ENCODE assay signal across 8 mouse cellular contexts in the genomic region with DNA sequence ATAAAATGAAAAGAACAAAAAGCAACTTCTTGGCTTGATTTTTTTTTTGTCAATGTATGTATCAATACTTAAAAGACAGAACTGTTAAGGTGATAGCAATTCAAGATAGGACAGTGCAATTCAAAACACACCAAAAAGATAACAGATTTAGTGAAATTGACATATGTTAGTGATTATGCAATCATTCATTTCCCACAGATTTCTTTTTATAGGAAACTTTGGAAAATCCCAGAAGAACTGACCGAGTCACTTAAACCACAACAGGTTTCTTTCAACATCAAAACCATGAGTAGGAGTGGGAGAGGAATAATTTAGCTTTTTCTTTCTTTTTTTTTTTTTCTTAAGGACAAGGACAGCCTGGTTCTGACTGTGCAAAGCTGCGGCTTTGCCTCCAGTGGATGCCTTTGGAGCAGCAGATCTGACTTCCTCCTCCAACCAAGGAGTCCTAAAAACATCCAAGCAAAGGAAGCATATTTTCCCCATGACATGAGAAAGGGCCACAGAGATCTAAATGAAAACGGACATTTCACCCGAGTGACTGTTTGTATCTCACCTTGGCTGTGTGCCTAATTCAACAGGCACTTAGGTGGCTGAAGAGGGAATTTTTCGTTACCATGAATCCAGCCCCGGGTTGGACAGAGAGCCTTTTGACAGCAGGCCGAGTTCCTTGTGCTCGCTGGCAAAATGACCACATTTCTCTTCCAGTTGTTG.
DNase-seq lines count a peak whose midpoint lies in the region; ATAC-seq and TF ChIP-seq lines count a peak whose summit lies in the region.
"Had no signal": no experiment of that assay in that cellular context is flagged by ENCODE, and none has a peak within 500 bp of the region (broad histone marks: within the 10 kb centered on the region; RNA-seq: fewer than 3 reads in every experiment).

No protein-coding gene starts in this region.

- no peak for DNase-seq in limb, embryonic 10.5 days (ENCODE audit: low spot score)
- peak; percentile 69 to 74 for DNase-seq in heart, postnatal 10 days
- DNase-seq in ovary, postnatal 10 days (ENCODE audit: low spot score) = peak; percentile 12
- no peak for DNase-seq in spleen, adult 18-20 months

- no peak for ATAC-seq in limb, embryonic 13.5 days (ENCODE audit: low FRiP score, low read depth)
- ATAC-seq in hindbrain, embryonic 12.5 days (ENCODE audit: low FRiP score) = no peak

- H3K36me3 ChIP-seq in limb, embryonic 13.5 days = no peaks in the 10 kb centered on the region
- H3K36me3 ChIP-seq in limb, embryonic 10.5 days = no peaks in the 10 kb centered on the region
- no peaks in the 10 kb centered on the region for H3K36me3 ChIP-seq in hindbrain, embryonic 12.5 days

- no peak for TF ChIP-seq POLR2A in embryonic fibroblast, embryonic 13.5 days (IDR thresholded peaks at IDR 0.05; ENCODE audit: low read depth, low read length)

- 51% methylated on average over 8 of the region's 8 CpGs for WGBS in limb, embryonic 13.5 days
- WGBS in limb, embryonic 10.5 days = 76% methylated on average over 8 of the region's 8 CpGs
- 67% methylated on average over 8 of the region's 8 CpGs for WGBS in hindbrain, embryonic 12.5 days

- peaks cover 5% of the 10 kb centered on the region for H3K4me1 ChIP-seq in limb, embryonic 13.5 days
- peaks cover 7% of the 10 kb centered on the region for H3K4me1 ChIP-seq in limb, embryonic 10.5 days
- peaks cover 7% of the 10 kb centered on the region for H3K4me1 ChIP-seq in embryonic fibroblast, embryonic 13.5 days (ENCODE audit: control insufficient read depth, insufficient read depth, low read length)
- H3K4me1 ChIP-seq in hindbrain, embryonic 12.5 days = no peaks in the 10 kb centered on the region

- H3K27me3 ChIP-seq in limb, embryonic 13.5 days = no peaks in the 10 kb centered on the region
- no peaks in the 10 kb centered on the region for H3K27me3 ChIP-seq in limb, embryonic 10.5 days (ENCODE audit: low read depth, poor library complexity, severe bottlenecking)
- H3K27me3 ChIP-seq in hindbrain, embryonic 12.5 days = no peaks in the 10 kb centered on the region

- no peaks in the 10 kb centered on the region for H3K9me3 ChIP-seq in limb, embryonic 13.5 days
- H3K9me3 ChIP-seq in limb, embryonic 10.5 days (replicated peaks) = no peaks in the 10 kb centered on the region
- no peaks in the 10 kb centered on the region for H3K9me3 ChIP-seq in hindbrain, embryonic 12.5 days (replicated peaks)

- no peak overlapping the region for H3K4me3 ChIP-seq in limb, embryonic 13.5 days
- no peak overlapping the region for H3K4me3 ChIP-seq in limb, embryonic 10.5 days
- no peak overlapping the region for H3K4me3 ChIP-seq in embryonic fibroblast, embryonic 13.5 days (ENCODE audit: insufficient read depth, low read length)
- H3K4me3 ChIP-seq in hindbrain, embryonic 12.5 days = no peak overlapping the region

- intact Hi-C loops in heart, postnatal 10 days (cut with DNase I) = loop anchor here (10.0 kb wide), 1 partner anchor 864 kb away; no protein-coding TSS in a partner anchor

- H3K9ac ChIP-seq in limb, embryonic 13.5 days = no peak overlapping the region
- no peak overlapping the region for H3K9ac ChIP-seq in hindbrain, embryonic 12.5 days
- H3K9ac ChIP-seq: liver, embryonic 14.5 days had no signal

- TF ChIP-seq CTCF in embryonic fibroblast, embryonic 13.5 days (IDR thresholded peaks at IDR 0.05; ENCODE audit: borderline replicate concordance, insufficient read depth, low read length) = no peak

- H3K27ac ChIP-seq in limb, embryonic 13.5 days = no peak overlapping the region
- H3K27ac ChIP-seq in limb, embryonic 10.5 days = no peak overlapping the region
- H3K27ac ChIP-seq in embryonic fibroblast, embryonic 13.5 days (ENCODE audit: insufficient read depth, low read length) = peak overlapping the region; percentile 96
- H3K27ac ChIP-seq in hindbrain, embryonic 12.5 days = no peak overlapping the region
- H3K27ac ChIP-seq: liver, embryonic 14.5 days had no signal

- H3K4me2 ChIP-seq in limb, embryonic 13.5 days (replicated peaks) = 0 out of 2 replicates have a peak overlapping the region, but pooled peaks have one; percentile 9
- H3K4me2 ChIP-seq in hindbrain, embryonic 12.5 days (replicated peaks) = no peak overlapping the region

Comparison
In these comparisons a context has a peak if more than half of its experiments do, and no peak if none do; other contexts are left out.
1. DNase-seq: peak in heart, postnatal 10 days (2 of 2) and ovary, postnatal 10 days (single experiment); none in limb, embryonic 10.5 days (single experiment) and spleen, adult 18-20 months (0 of 2).